Mouse (Mus musculus) limb, embryonic 14.5 days (tissue): ENCODE results near the gene Fam71f1. TPM values are rescaled to one million over a fixed set of nuclear protein-coding genes. Genes with fewer than 3 reads are reported as not detected.
"Not testable (repeated sequence)": the region's sequence is repeated elsewhere in the genome, so short reads cannot be mapped to it uniquely, and the experiment has no call there.

ENCODE experiments used
- ATAC-seq: fragments of 200-750 bp; cut with Nextera tagmentation; 2 replicates; pipeline ENCODE4 v1.8.0; 2017; ENCODE audit warnings: low read depth, moderate number of reproducible peaks, moderate TSS enrichment; ENCODE audit not compliant: low FRiP score
- DNase-seq: peaks from one replicate; pipeline ENCODE4 v3.0.0-alpha.2; 2015; ENCODE audit warnings: low spot score
- H3K27ac ChIP-seq: fragments of 300-500 bp; sonication (generic); replicated peaks from 2 replicates; pipeline ENCODE4 v1.5.1; 2014; ENCODE audit warnings: low read depth, mild to moderate bottlenecking, low read length, moderate library complexity, mixed read lengths
- H3K27me3 ChIP-seq: fragments of 300-500 bp; sonication (generic); 2 replicates; pipeline ENCODE4 v1.6.1; 2014; ENCODE audit warnings: low read length, mixed read lengths; ENCODE audit not compliant: control insufficient read depth, insufficient read depth
- H3K36me3 ChIP-seq: fragments of 300-500 bp; sonication (generic); 2 replicates; pipeline ENCODE4 v1.6.1; 2014; ENCODE audit warnings: mild to moderate bottlenecking, low read length, moderate library complexity, mixed read lengths; ENCODE audit not compliant: control insufficient read depth, insufficient read depth
- H3K4me1 ChIP-seq: fragments of 300-500 bp; sonication (generic); 2 replicates; pipeline ENCODE4 v1.6.1; 2014; ENCODE audit warnings: antibody characterized with exemption, low read length, mixed read lengths; ENCODE audit not compliant: control insufficient read depth, insufficient read depth
- H3K4me2 ChIP-seq: fragments of 300-500 bp; sonication (generic); replicated peaks from 2 replicates; pipeline ENCODE4 v1.6.1; 2014; ENCODE audit warnings: low read depth, mild to moderate bottlenecking, low read length, moderate library complexity; ENCODE audit not compliant: severe bottlenecking
- H3K4me3 ChIP-seq: fragments of 300-500 bp; sonication (generic); replicated peaks from 2 replicates; pipeline ENCODE4 v1.5.1; 2014; ENCODE audit warnings: low read length
- H3K9ac ChIP-seq: fragments of 300-500 bp; sonication (generic); 2 replicates; pipeline ENCODE4 v1.6.1; 2014; ENCODE audit warnings: mild to moderate bottlenecking, low read depth, low read length, moderate library complexity; ENCODE audit not compliant: severe bottlenecking
- H3K9me3 ChIP-seq: fragments of 300-500 bp; sonication (generic); 2 replicates; pipeline ENCODE4 v1.6.1; 2016; ENCODE audit warnings: low read length; ENCODE audit not compliant: control insufficient read depth
- POLR2A ChIP-seq: fragments of 200-500 bp; IDR thresholded peaks from 2 replicates; pipeline ENCODE4 v1.8.0; 2012; ENCODE audit warnings: inconsistent platforms, mild to moderate bottlenecking, moderate library complexity, borderline replicate concordance; ENCODE audit not compliant: insufficient read depth, insufficient read length; ENCODE audit errors: extremely low read depth
- WGBS: fragments of 180-500 bp; shearing (Covaris S2); extraction: QIAGEN DNeasy Blood & Tissue Kit; methylation state at CpG from one replicate; pipeline ENCODE4 v1.1.7; 2014; 5-methylcytosine and 5-hydroxymethylcytosine counted together
- polyA plus RNA-seq, 2 experiments: library from polyadenylated mRNA; depleted of rRNA in 1 of 2; stranded (reverse) in 1 of 2; unstranded in 1 of 2; fragments of >200 nt; fragmentation: Nextera tagmentation in 1 of 2; extraction: Ambion mirVana in 1 of 2; gene quantifications; 2 replicates each; pipeline versions ENCODE4 v1.2.1 to v1.2.3; 2012 to 2014

Gene Fam71f1
- polyA plus RNA-seq, 2 experiments, result 0.10 TPM; not detected in 1

DNA sequence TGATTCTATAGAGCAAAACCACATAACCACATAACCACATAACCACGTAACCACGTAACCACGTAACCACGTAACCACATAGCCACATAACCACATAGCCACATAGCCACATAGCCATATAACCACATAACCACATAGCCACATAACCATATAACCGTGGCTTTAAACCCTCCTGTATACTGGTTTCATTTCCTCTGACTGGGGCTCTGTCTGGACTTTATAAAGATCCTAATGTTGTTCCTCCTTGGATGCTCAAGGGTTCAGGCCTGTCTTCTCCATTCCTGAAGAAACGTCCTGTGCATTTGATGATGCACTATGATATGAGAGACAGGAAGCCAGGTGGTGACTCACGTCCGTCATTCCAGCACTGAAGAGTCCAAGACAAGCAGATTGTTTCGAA is 8.0 kb downstream of the Fam71f1 start:
- WGBS, result 87% methylated on average over 9 of the region's 9 CpGs
- no peak overlapping the region for H3K4me3 ChIP-seq
- no peak overlapping the region for H3K4me2 ChIP-seq
- H3K9ac ChIP-seq, result no peak overlapping the region
- H3K9me3 ChIP-seq, result no peaks in the 10 kb centered on the region
- no peak overlapping the region for H3K27ac ChIP-seq
- no peaks in the 10 kb centered on the region for H3K36me3 ChIP-seq
- DNase-seq (no peak), ATAC-seq (no peak)
- H3K4me1 ChIP-seq, result no peaks in the 10 kb centered on the region
- TF ChIP-seq POLR2A, result no peak
- no peaks in the 10 kb centered on the region for H3K27me3 ChIP-seq

DNA sequence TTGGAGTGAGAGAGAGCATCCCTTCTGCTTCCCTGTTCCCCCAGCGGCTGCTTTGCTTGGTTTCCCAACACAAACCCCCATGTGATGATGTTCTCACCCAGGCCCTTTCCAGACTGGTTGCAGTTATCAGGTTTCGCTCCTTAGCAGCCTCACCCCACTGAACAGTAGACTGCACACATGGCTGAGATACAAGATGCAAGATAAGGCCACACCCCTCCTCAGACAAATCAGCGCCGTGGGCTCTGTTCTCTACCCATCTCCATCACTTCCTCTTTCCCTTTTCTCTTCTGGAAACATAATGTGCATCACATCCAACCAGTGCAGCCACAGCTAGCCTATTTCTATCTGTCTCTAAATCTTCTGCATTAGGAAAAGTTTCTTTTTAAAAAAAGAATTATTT is 10.6 kb downstream of the Fam71f1 start:
- H3K36me3 ChIP-seq, result no peaks in the 10 kb centered on the region
- H3K4me1 ChIP-seq, result no peaks in the 10 kb centered on the region
- 70% methylated on average over 4 of the region's 4 CpGs for WGBS
- TF ChIP-seq POLR2A, result no peak
- H3K4me3 ChIP-seq, result no peak overlapping the region
- no peaks in the 10 kb centered on the region for H3K27me3 ChIP-seq
- DNase-seq, result no peak
- no peak overlapping the region for H3K4me2 ChIP-seq
- ATAC-seq, result no peak
- H3K9me3 ChIP-seq, result no peaks in the 10 kb centered on the region
- no peak overlapping the region for H3K27ac ChIP-seq
- H3K9ac ChIP-seq, result no peak overlapping the region

DNA sequence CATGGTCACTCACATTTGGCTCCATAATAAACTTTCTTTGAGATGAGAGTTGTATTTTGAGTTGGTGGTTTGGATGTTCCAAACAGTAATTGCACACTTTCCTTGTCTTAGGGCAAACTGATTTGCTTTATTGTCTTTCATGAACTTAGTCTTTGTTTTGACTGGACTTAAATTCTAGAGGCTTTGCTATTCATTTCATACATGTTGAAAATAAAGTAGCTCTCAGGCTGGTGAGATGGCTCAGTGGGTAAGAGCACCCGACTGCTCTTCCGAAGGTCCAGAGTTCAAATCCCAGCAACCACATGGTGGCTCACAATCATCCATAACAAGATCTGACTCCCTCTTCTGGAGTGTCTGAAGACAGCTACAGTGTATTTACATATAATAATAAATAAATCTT is 27.6 kb downstream of the Fam71f1 start:
- 95% methylated on average over 2 of the region's 2 CpGs for WGBS
- H3K27me3 ChIP-seq, H3K36me3 ChIP-seq, H3K4me2 ChIP-seq, ATAC-seq, H3K9ac ChIP-seq, H3K9me3 ChIP-seq, H3K4me3 ChIP-seq, DNase-seq, H3K27ac ChIP-seq: not testable (repeated sequence)
- H3K4me1 ChIP-seq, result peaks cover 14% of the 10 kb centered on the region

GRCm38 (mm10) chr6:29347189-29347588 is 28.2 kb downstream of the Fam71f1 start:
- WGBS, result 33% methylated on average over 7 of the region's 7 CpGs
- H3K4me3 ChIP-seq, result peak overlapping the region; percentile 91
- TF ChIP-seq POLR2A, result no peak

DNA sequence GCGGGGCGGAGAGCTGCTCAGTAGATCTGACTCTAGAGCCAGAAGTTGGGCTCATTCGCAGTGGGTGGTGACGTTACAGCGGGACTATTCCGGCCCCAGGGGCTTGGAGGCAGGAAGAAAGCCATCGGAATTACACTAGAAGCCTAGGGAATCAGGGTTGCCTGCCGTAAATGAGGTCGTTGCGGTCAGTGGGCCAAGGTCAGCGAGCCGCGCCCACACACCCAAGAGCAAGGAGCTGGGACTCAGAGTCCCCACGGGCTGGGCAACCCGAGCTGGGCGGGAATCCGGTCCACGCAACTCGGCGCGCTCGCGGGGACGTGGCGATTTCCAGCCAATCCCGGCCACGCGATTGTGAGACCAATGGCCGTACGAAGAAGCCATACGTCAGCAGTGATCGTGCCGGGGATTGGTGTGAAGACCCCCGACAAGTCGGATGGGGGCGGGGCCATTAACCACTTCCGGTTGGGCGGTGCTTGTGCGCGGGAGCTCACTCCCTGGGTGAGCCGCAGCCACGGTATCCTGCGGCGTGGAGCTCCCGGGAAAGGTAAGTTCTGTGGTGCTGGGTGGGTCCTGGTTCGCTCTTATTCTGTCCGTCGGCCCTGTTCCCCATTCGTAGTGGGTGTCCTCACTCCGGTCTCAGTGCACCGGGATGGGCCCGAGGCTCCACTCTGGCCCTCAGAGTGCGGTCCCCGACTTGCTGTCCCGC is 28.9 kb downstream of the Fam71f1 start, which contains the start of gene Calu:
Calu (plus strand) TSS at position 405 of the 706 bp plus-strand sequence.
- peak within 1 kb of the TSS; percentile 97 for H3K9ac ChIP-seq
- no peaks in the 10 kb centered on the region for H3K9me3 ChIP-seq
- under 1% methylated on average over 55 of the region's 55 CpGs for WGBS
- no peaks in the 10 kb centered on the region for H3K36me3 ChIP-seq
- peak; percentile 100 for DNase-seq
- TF ChIP-seq POLR2A, result peak; percentile 92; the same call in 1 of the 2 replicates
- peak; percentile 98 for ATAC-seq
- H3K4me1 ChIP-seq, result peaks cover 14% of the 10 kb centered on the region
- H3K27me3 ChIP-seq, result no peaks in the 10 kb centered on the region
- peak within 1 kb of the TSS; percentile 95 for H3K27ac ChIP-seq
- H3K4me2 ChIP-seq, result peak within 1 kb of the TSS; percentile 72
- H3K4me3 ChIP-seq, result peak within 1 kb of the TSS; percentile 91

More at GRCm38 (mm10) chr6:29347189-29347588, 28.2 kb downstream of the Fam71f1 start:
- H3K27me3 ChIP-seq, result no peaks in the 10 kb centered on the region
- DNase-seq, result no peak
- peak overlapping the region; percentile 61 for H3K4me2 ChIP-seq
- H3K4me1 ChIP-seq, result peaks cover 14% of the 10 kb centered on the region
- no peak for ATAC-seq
- peak overlapping the region; percentile 95 for H3K27ac ChIP-seq
- H3K9ac ChIP-seq, result peak overlapping the region; percentile 97
- H3K36me3 ChIP-seq, result no peaks in the 10 kb centered on the region
- H3K9me3 ChIP-seq, result no peaks in the 10 kb centered on the region
